Mouse (Mus musculus) lung, postnatal 0 days (tissue): ENCODE measurements around the gene Spock1.

Experiments used
- CTCF ChIP-seq: IDR thresholded peaks from 2 replicates; pipeline ENCODE4 v1.5.1; 2016; ENCODE audit warnings: antibody characterized with exemption, mild to moderate bottlenecking
- EP300 ChIP-seq: IDR thresholded peaks from 2 replicates; pipeline ENCODE4 v1.6.1; 2016; ENCODE audit warnings: antibody characterized with exemption, mild to moderate bottlenecking, control low read depth

DNA sequence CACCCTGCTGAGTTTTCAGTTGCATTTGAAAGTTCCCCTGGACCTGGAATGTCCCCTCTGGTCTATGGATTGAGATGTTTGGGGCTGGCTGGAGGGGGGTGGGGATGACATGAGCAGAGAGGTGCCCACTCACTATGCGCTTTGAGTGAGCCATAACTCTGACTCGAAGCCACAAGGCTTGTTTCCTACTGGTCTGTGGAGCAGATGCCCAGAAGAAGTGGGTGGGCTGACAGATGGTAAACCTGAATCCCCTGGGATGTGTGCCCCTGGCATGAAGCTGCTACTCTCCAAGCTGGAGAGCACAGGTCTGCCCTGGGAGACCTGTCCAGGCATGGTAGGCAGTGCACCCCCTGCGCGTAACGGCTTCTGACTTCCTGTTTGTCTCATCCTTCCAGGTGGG is 147.0 kb downstream of the Spock1 start:
- TF ChIP-seq CTCF: no peak
- no peak for TF ChIP-seq EP300
